Mouse (Mus musculus): ENCODE results near the gene Ptf1a. TPM values are rescaled to one million over a fixed set of nuclear protein-coding genes. Genes with fewer than 3 reads are reported as not detected.

The Ptf1a gene
- total and polyA plus RNA-seq, 3 experiments = not detected

GRCm38 (mm10) chr2:19431186-19431585 lies 14.3 kb upstream of the Ptf1a start:
- Histone ChIP-seq H3K9me3 (replicated peaks) (0 out of 2 replicates have a peak, but pooled peaks cover 2% of the 10 kb centered on the region), H3K36me3 (replicated peaks) (no peaks in the 10 kb centered on the region), H3K4me3 (ENCODE audit: low read depth, low read length) (no peak overlapping the region), H3K27me3 (ENCODE audit: insufficient read depth, low read length) (no peaks in the 10 kb centered on the region), H3K4me1 (ENCODE audit: insufficient read depth, low read depth, low read length) (no peaks in the 10 kb centered on the region)
- TF ChIP-seq GATA1 (IDR thresholded peaks at IDR 0.05; ENCODE audit: borderline replicate concordance, low read length) (no peak), TAL1 (conservative IDR thresholded peaks at IDR 0.05; ENCODE audit: low read depth, low read length) (no peak), POLR2AphosphoS5 (IDR thresholded peaks at IDR 0.05; ENCODE audit: insufficient replicate concordance, low read depth, low read length) (no peak), GATA2 (IDR thresholded peaks at IDR 0.05; ENCODE audit: borderline replicate concordance, low read depth, low read length) (no peak), CTCF (IDR thresholded peaks at IDR 0.05; ENCODE audit: low read depth, low read length) (no peak)
- ATAC-seq (ENCODE audit: extremely low read depth, insufficient number of reproducible peaks, low FRiP score, poor library complexity, severe bottlenecking) = no peak
- DNase-seq (ENCODE audit: low spot score) = no peak

GRCm38 (mm10) chr2:19431614-19432323 lies 13.7 kb upstream of the Ptf1a start:
- Histone ChIP-seq H3K4me1 (ENCODE audit: insufficient read depth, low read depth, low read length) (no peaks in the 10 kb centered on the region), H3K9me3 (replicated peaks) (0 out of 2 replicates have a peak, but pooled peaks cover 2% of the 10 kb centered on the region), H3K4me3 (ENCODE audit: low read depth, low read length) (no peak overlapping the region), H3K27me3 (ENCODE audit: insufficient read depth, low read length) (no peaks in the 10 kb centered on the region), H3K36me3 (replicated peaks) (no peaks in the 10 kb centered on the region)
- TF ChIP-seq TAL1 (conservative IDR thresholded peaks at IDR 0.05; ENCODE audit: low read depth, low read length) (no peak), GATA1 (IDR thresholded peaks at IDR 0.05; ENCODE audit: borderline replicate concordance, low read length) (no peak), GATA2 (IDR thresholded peaks at IDR 0.05; ENCODE audit: borderline replicate concordance, low read depth, low read length) (no peak), POLR2AphosphoS5 (IDR thresholded peaks at IDR 0.05; ENCODE audit: insufficient replicate concordance, low read depth, low read length) (no peak), CTCF (IDR thresholded peaks at IDR 0.05; ENCODE audit: low read depth, low read length) (no peak)
- DNase-seq (ENCODE audit: low spot score) (no peak), ATAC-seq (ENCODE audit: extremely low read depth, insufficient number of reproducible peaks, low FRiP score, poor library complexity, severe bottlenecking) (no peak)

GRCm38 (mm10) chr2:19444346-19444745 lies 1.1 kb upstream of the Ptf1a start:
- Histone ChIP-seq H3K4me1 (ENCODE audit: insufficient read depth, low read depth, low read length) (no peaks in the 10 kb centered on the region), H3K9me3 (replicated peaks) (peaks cover 5% of the 10 kb centered on the region; the same call in 1 of the 2 replicates), H3K36me3 (replicated peaks) (no peaks in the 10 kb centered on the region), H3K4me3 (ENCODE audit: low read depth, low read length) (no peak overlapping the region), H3K27me3 (ENCODE audit: insufficient read depth, low read length) (peaks cover 19% of the 10 kb centered on the region; the same call in 1 of the 2 replicates)
- no peak for TF ChIP-seq CTCF (IDR thresholded peaks at IDR 0.05; ENCODE audit: low read depth, low read length)
- no peak for TF ChIP-seq POLR2AphosphoS5 (IDR thresholded peaks at IDR 0.05; ENCODE audit: insufficient replicate concordance, low read depth, low read length)
- no peak for TF ChIP-seq GATA2 (IDR thresholded peaks at IDR 0.05; ENCODE audit: borderline replicate concordance, low read depth, low read length)
- no peak for TF ChIP-seq GATA1 (IDR thresholded peaks at IDR 0.05; ENCODE audit: borderline replicate concordance, low read length)
- TF ChIP-seq TAL1 (conservative IDR thresholded peaks at IDR 0.05; ENCODE audit: low read depth, low read length) = no peak
- DNase-seq (ENCODE audit: low spot score) (no peak), ATAC-seq (ENCODE audit: extremely low read depth, insufficient number of reproducible peaks, low FRiP score, poor library complexity, severe bottlenecking) (no peak)

- H3K9me3 ChIP-seq (replicated peaks) = peaks cover 5% of the 10 kb centered on the region; the same call in 1 of the 2 replicates
- ATAC-seq (ENCODE audit: extremely low read depth, insufficient number of reproducible peaks, low FRiP score, poor library complexity, severe bottlenecking) = no peak
- H3K4me1 ChIP-seq (ENCODE audit: insufficient read depth, low read depth, low read length) = no peaks in the 10 kb centered on the region
- DNase-seq (ENCODE audit: low spot score) = no peak
- H3K4me3 ChIP-seq (ENCODE audit: low read depth, low read length) = no peak overlapping the region
- peaks cover 19% of the 10 kb centered on the region; the same call in 1 of the 2 replicates for H3K27me3 ChIP-seq (ENCODE audit: insufficient read depth, low read length)
- H3K36me3 ChIP-seq (replicated peaks) = no peaks in the 10 kb centered on the region
- TF ChIP-seq POLR2AphosphoS5 (IDR thresholded peaks at IDR 0.05; ENCODE audit: insufficient replicate concordance, low read depth, low read length) = no peak
- no peak for TF ChIP-seq GATA1 (IDR thresholded peaks at IDR 0.05; ENCODE audit: borderline replicate concordance, low read length)
Observed at GRCm38 (mm10) chr2:19445871-19446501, 523 bp downstream of the Ptf1a start.

- no peak overlapping the region for H3K4me3 ChIP-seq (ENCODE audit: low read depth, low read length)
- H3K9me3 ChIP-seq (replicated peaks) = peaks cover 5% of the 10 kb centered on the region; the same call in 1 of the 2 replicates
- no peak for DNase-seq (ENCODE audit: low spot score)
- H3K36me3 ChIP-seq (replicated peaks) = no peaks in the 10 kb centered on the region
- no peaks in the 10 kb centered on the region for H3K4me1 ChIP-seq (ENCODE audit: insufficient read depth, low read depth, low read length)
- no peak for TF ChIP-seq TAL1 (conservative IDR thresholded peaks at IDR 0.05; ENCODE audit: low read depth, low read length)
- TF ChIP-seq CTCF (IDR thresholded peaks at IDR 0.05; ENCODE audit: low read depth, low read length) = no peak
- TF ChIP-seq POLR2AphosphoS5 (IDR thresholded peaks at IDR 0.05; ENCODE audit: insufficient replicate concordance, low read depth, low read length) = no peak
- TF ChIP-seq GATA1 (IDR thresholded peaks at IDR 0.05; ENCODE audit: borderline replicate concordance, low read length) = no peak
- no peak for TF ChIP-seq GATA2 (IDR thresholded peaks at IDR 0.05; ENCODE audit: borderline replicate concordance, low read depth, low read length)
- no peak for ATAC-seq (ENCODE audit: extremely low read depth, insufficient number of reproducible peaks, low FRiP score, poor library complexity, severe bottlenecking)
- peaks cover 19% of the 10 kb centered on the region; the same call in 1 of the 2 replicates for H3K27me3 ChIP-seq (ENCODE audit: insufficient read depth, low read length)
Observed at GRCm38 (mm10) chr2:19446746-19447145, 1.3 kb downstream of the Ptf1a start.

- TF ChIP-seq GATA2 (IDR thresholded peaks at IDR 0.05; ENCODE audit: borderline replicate concordance, low read depth, low read length) (no peak), POLR2AphosphoS5 (IDR thresholded peaks at IDR 0.05; ENCODE audit: insufficient replicate concordance, low read depth, low read length) (no peak), GATA1 (IDR thresholded peaks at IDR 0.05; ENCODE audit: borderline replicate concordance, low read length) (no peak), TAL1 (conservative IDR thresholded peaks at IDR 0.05; ENCODE audit: low read depth, low read length) (no peak), CTCF (IDR thresholded peaks at IDR 0.05; ENCODE audit: low read depth, low read length) (no peak)
- no peaks in the 10 kb centered on the region for H3K4me1 ChIP-seq (ENCODE audit: insufficient read depth, low read depth, low read length)
- ATAC-seq (ENCODE audit: extremely low read depth, insufficient number of reproducible peaks, low FRiP score, poor library complexity, severe bottlenecking) (no peak), DNase-seq (ENCODE audit: low spot score) (no peak)
- H3K9me3 ChIP-seq (replicated peaks) = peaks cover 5% of the 10 kb centered on the region; the same call in 1 of the 2 replicates
- H3K27me3 ChIP-seq (ENCODE audit: insufficient read depth, low read length) = peaks cover 21% of the 10 kb centered on the region; the same call in 1 of the 2 replicates
- H3K36me3 ChIP-seq (replicated peaks) = no peaks in the 10 kb centered on the region
- no peak overlapping the region for H3K4me3 ChIP-seq (ENCODE audit: low read depth, low read length)
Observed at GRCm38 (mm10) chr2:19448042-19448700, 2.7 kb downstream of the Ptf1a start.
